Mouse (Mus musculus) c-Kit-negative CD71-positive TER-119-positive erythroid progenitor cells, embryonic 14.5 days (primary cell): Measurements from ENCODE around the gene Ercc6.

Source experiments
- DNase-seq: peaks from one replicate; pipeline ENCODE4 v3.0.0-alpha.2; 2013; ENCODE audit warnings: low read depth, low spot score

Ercc6 gene

DNA sequence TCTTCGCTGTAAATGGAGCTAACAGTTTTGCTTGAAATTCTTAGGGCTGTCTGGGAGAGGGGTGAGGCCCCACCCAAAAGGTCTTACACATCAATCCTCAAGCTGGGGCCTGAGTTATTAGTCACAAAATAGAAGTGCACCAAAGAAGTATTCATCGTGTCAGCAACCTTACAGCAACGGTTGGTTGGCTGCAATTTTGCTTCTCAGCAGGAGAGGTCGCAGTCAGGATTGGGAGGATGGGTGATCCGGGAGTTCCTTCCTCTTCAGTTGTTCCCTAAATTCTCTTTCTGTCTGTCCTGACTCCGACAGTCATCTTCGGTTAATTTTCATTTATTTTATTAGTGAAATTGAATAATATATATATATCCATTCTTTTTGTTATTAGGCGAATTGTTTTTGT, 59.2 kb downstream of the Ercc6 start:
- no peak for DNase-seq

DNA sequence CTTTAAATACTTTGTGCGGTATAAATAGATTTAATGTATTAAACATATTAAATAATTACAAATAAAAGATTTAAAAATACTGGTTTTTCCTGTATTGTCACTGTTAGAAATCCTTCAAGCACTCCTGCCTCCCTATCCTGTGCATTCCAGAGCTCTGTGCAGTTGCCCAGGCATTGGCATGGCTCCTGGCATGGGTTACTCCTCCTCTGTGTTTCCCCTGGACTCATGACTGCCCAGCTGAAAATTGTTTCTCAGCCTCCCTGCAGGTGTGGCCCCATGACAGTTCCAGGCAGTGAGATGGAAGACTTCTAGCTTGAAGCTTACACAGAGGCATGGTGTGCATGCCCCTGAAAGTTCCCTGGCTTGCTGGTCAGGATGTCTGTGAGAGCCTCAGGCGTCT, 65.1 kb downstream of the Ercc6 start:
- DNase-seq, result no peak

DNA sequence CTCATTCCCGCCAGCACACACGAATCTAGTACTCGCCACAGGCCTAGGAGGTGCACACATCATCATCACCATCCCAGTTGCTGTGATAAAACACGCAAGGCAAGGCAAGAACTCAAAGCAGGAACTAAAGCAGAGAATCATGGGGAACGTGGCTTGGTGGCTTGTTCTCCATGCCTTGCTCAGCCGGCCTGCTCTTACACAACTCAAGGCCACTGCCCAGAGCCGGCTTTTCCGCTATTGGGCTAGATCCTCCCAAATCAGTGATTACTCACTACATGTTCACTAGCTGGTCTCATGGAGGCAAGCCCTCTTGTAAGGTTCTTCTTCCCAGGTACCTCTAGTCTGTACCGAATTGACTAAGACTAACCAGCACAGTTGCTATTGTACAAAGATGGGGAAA, 70.4 kb downstream of the Ercc6 start:
- DNase-seq, result no peak

DNA sequence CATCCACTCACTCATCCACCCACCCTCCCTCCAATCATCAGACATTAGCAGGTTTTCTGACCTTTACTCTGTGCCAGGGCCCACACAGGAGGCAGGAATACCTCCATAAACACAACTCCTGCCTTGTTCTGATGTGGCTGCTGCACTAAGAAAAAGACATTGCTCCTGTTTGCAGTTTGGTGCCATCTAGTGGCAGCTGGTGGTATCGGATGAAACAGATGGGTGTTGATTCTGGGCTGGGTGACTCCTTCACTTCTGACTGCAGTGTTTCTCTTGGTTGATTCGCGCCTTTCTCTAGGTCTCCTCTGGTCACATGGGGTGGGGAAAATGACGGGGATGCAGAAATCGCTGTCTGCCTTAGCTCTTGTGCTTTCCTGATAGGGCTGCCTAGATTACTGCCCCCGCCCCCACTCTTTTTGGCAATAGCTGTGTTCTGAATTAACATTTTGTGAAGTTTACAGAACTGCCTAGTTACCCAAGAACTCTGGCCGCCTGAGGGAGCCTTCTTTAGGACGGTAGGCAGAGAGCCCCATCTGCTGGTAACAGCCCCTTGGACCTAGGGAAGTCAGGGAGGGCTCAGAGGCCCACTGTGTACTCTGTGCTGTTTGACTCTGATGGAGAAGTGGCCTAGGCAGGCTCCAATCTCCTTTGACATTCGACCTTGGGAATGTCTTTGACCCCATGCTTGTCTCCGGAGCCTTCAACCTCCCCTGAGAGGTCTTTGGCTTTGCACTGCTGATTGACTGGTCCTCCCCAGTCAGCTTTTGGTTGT, 73.9 kb downstream of the Ercc6 start:
- peak; percentile 51 for DNase-seq

DNA sequence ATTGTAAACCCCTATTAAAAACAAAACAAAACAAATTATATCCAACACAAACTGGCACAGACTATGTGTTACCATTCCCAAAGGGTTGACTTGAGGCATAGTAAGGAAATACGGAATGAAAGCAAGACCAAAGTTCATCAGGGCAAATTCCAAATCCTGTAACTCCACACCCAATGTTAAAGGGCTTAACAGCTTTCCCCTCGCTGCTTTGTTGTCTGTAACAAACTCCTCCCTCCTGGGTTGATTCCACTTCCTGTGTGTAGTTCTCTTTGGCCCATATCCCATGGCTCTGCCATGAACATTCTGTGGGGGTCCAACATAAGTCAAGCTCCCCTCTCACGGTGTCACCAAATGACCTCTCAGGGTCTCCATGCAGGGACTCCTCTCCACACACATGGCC, 77.1 kb downstream of the Ercc6 start:
- DNase-seq, result no peak

DNA sequence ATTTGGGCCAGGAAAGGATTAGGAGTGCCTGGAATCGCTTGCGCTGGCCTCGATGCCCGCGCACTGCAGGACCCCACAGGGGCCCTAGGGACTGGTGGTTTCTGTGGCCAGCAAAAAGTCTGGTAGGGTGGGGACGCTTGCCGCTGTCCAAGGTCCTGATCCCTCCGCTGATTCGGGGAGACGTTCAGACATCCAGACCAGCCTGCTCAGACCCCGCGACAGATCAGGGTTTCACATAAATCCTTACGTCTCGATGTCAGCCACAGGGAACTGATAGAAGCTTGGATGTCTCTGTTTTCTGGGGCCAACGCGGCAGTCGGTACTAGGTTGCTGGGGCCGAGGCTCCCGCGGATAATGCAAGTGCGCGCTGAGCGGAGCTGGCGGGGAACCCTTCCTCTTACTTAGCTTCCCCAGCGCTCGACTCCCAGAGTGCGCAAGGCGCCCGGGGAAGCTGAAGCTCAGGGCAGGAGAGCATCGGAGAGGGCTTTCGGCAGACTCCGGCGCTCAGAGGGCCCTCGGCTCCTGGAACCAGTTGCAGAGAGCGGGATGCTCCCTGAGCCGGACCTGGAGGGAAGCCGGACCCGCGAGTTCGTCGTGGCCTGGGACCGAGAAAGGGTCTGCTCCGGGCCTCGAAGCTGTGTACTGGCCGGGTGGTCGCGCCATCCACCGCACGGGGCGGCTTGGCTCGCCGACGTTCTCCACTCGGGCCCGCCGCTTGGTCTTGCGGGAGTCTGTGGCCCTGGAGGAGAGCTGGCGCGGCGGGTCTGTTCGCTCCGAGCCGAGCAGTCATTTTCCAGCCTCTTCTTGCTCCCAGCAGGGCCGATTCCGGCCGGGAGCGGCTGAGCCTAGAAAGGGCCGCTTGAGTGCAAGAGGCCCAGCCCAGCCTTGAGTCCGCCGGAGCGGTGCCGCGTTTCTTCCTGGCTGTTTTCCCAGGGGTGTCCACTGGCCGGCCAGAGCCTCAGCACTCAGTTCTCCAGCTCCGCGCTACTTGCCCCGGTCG, 84.2 kb downstream of the Ercc6 start:
- DNase-seq, result no peak

DNA sequence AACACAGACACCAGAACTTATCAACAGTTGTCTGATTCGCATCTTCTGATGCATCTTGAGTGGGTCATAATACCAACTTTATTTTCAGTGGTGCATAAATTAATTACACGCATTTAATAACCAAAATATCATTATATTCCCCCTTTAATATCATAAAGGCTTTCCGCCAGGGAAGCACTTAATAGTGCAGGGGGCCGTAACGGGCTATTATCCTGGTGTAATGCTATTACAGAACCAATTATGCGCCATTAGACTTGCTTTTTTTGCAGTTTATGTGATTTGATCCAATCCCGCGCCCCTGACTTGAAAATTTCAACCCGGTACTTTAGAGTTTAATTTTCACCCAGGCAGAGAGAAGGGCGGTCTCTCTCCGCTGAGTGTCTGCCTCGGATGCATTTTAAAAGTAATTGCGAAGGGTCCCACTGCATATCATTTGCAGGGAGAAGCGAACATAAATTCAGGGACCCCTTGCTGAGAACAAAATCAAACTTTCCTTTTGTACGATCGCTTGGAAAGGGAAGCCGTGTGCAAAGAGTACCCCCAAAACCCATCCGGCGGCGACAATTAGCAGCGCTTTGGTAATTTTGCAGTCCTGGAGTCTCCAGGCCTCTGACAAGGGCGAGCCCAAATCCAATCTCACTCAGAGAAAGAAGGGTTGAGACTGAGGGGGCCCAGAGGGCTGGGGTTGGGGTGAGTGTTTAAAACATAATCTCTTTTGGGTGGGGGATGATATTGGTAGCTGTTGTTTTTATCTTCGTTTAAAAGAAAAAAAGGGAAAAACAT, 85.3 kb downstream of the Ercc6 start:
- no peak for DNase-seq

DNA sequence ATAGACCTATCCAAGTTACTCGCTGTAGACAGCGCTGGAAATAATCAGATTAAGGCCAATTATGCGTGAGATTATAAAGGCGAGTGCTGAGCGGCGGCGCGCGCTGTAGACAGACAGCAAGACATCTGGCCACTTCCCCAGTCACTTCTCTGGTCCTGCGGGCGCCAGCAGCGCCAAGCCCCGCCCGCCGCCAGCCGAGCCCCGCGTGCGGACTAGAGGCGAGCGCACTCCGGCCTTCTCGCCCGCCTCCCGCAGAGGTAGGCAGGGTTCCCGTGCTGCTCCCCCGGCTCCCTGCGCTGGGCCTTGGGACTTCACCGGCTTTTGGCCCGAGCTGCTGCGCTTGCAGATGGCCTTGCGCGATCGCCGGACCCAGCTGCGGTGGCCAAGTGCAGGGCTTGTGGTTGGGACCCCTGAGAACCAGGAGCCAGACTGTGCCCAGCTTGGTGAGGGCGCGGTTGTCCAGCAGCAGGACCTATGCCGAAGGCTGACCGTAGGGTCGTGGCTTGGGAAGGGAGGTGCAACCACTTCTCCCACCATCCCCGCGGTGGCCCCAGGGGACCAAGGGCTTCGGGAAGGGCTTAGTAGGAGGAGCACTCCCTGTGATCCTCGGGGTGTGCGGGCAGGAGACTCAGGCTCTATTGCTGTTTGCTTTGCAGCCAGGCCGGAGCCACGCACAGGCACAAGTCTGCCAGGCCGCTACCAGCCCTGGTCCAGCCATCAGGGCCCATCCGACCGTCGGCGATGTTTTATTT, 86.1 kb downstream of the Ercc6 start, which contains the start of gene Prrxl1:
TSS of gene Prrxl1 (plus strand) at position 118 of the 752 bp plus-strand sequence.
- no peak for DNase-seq

DNA sequence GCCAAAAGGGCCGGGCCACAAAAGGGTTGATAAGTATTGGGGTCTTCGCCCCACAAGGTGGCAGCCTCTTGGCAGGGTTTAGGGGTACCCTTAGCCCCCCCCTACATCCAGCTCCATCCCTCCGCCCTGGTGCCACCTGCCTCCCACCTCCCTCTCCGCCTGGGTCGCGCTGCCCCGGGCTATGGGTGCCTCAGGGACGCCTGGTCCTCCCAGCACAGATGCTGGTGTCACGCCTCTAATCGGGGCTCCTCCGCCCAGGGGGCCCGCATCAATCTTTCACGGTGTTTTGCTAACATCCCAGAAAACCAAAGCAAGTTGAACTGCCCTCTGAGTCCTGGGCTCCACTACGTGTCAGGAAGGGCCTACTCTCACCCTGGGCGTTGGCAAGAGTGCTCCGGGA, 86.8 kb downstream of the Ercc6 start:
- no peak for DNase-seq

DNA sequence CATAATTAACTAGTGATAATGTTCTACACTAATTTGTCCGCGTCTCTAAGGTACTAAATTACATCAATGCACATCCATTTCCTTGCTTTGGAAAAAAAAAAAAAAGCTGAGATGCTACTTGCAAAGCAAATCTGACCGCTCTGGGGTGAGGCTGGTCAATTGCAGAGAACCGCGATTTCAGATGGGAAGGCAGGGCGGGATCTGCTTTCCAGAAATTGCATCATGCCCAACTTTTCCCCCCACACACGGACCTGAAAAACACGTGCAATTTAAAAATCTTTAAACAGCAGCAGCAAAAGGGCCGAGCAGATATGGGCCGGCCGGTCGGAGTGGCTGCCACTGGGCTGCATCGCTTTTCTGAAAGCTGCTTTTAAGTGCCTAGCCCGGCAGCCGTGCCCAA, 92.2 kb downstream of the Ercc6 start:
- no peak for DNase-seq

DNA sequence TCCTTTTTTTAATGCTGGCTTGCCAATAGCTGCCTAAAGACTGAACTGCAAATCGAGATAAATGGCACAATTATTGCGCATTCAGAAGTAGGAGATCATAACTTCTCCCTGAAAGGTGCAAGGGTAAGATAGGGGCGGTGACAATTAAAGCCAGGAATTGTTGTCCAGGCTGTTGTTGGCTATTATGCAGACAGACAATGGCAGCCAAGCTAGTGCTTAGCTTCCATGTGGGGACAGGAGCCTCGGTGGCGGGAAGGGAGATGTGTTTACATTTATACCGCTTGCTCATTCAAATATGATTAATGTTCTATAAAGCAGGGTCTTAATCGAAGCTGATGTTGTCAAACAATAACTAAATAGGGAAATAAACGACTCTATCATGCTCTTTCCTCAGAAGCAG, 93.0 kb downstream of the Ercc6 start:
- no peak for DNase-seq

DNA sequence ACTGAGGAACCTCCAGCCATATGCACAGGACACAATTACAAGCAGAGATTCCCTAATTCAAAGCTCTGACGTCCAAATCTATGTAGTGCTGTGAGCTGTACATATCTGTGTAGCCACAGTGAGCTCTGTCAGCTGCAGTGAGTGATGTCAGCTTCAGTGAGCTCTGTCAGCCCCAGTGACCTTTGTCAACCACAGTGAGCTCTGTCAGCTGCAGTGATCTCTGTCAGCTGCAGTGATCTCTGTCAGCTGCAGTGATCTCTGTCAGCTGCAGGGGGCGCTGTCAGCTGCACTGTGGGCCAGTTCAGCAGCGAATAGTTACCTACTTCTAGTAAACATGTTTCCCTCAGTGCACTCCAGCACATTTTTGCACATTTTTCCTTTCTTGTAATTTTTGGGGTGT, 96.1 kb downstream of the Ercc6 start:
- no peak for DNase-seq

DNA sequence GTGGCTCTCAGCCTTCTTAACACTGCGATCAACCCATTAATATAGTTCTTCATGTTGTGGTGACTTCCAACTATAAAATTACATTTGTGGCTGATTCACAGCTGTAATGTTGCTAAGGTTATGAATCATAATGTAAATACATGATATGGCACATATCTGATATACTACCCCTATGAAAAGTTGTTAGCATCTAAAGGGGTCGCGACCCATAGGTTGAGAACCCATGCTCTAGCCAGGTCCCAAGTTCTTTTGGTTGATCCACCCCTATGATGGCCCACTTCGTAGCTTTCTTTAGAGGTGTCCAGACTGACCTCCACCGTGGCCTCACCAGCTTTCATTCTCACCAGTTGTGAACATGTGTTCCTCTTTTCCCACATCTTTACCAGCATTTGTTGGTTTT, 103.9 kb downstream of the Ercc6 start:
- no peak for DNase-seq

DNA sequence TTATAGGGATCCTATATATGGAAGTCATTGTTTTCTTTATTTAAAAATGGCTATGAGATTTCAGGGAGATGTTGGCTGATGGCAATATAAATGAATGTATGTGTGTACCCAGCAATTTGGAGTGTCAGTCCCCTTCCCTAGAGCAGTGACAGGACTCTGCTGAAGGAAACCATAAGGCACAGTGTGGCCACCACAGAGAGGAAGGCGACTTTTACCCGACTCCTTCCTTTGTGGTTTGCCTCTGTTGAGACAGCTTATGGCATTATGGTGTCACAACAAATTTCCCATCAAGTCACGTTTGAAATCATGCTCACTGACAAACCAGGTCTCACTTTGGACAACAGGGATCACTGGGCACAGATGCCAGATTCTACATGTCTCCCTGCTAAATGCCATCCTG, 110.9 kb downstream of the Ercc6 start:
- no peak for DNase-seq

DNA sequence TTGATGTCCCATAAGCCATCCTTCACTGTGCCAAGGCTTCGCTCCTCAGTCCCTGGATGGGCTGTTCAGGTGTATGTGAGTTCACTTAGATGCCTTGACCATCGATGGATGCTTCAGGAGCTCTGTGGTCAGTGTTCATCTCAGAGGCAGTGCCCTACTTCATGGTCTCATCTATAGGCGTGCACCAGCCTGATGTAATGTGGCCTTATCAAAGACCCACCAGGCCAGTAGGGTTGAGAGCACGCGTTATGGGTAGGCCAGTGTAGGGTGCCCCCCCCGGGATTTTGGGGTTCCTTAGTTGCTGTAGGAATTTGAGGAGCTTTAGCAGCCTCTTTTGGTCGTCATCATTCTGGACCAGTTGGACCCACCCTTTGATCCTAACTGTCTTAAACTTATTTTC, 111.5 kb downstream of the Ercc6 start:
- no peak for DNase-seq

DNA sequence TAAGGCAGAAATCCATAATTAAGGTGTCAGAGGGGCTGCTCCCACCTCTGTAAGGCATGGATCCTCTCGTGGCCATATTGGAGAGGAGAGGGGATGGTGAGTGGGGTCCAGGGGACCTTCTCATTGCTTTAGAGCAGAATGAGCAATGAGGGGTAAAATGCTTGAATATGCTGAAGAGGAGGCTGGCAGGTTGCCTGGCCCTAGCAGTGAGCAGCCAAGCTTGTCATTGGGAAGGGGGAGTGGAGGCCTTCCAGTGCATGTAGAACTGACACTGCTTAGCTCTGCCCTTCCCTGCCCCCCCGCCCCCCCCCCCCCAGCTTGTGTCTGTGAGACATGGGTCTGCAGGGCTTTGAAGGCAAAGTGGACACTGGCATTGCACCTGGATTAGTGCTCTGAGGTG, 114.0 kb downstream of the Ercc6 start:
- no peak for DNase-seq

DNA sequence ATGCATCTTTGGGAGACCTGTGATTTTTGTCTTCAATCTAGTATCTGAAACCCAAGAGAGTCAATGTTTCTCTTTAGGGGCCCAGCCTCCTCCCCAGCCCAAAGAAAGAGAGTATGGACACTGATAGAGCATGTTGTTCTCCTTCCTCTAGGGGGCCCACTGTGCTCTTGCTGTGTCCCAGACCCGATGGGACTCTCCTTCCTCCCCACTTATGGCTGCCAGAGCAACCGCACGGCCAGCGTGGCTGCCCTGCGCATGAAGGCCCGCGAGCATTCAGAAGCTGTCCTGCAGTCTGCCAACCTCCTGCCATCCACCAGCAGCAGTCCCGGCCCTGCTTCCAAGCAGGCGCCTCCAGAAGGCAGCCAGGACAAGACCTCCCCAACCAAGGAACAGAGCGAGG, 115.3 kb downstream of the Ercc6 start:
- no peak for DNase-seq
